Mouse (Mus musculus): ENCODE measurements at regions not wholly inside any gene's neighbourhood (a gene's known extent, or its start where the extent isn't known, plus 50 kb on each side); places are given as distances from the start of the nearest gene placed in this dataset.

- Histone ChIP-seq H3K4me1 (peaks cover 48% of the 10 kb centered on the region), H3K36me3 (no peaks in the 10 kb centered on the region), H3K27ac (peak overlapping the region; percentile 74), H3K27me3 (replicated peaks) (no peaks in the 10 kb centered on the region), H3K9me3 (replicated peaks) (no peaks in the 10 kb centered on the region), H3K9ac (no peak overlapping the region), H3K4me2 (peak overlapping the region; percentile 10; the same call in 1 of the 2 replicates), H3K4me3 (no peak overlapping the region)
- 21% methylated on average over 8 of the region's 8 CpGs for WGBS (ENCODE audit: insufficient replicate concordance)
- ATAC-seq: peak; percentile 50
These were observed 106.5 kb downstream of the Tomm20 start for GRCm38 (mm10) chr8:126839039-126839711.

GRCm38 (mm10) chr8:126838228-126838627 is 107.4 kb downstream of the Tomm20 start:
- peaks cover 57% of the 10 kb centered on the region for H3K4me1 ChIP-seq
- 72% methylated on average over 7 of the region's 7 CpGs for WGBS (ENCODE audit: insufficient replicate concordance)
- peak overlapping the region; percentile 74; the same call in 1 of the 2 replicates for H3K27ac ChIP-seq
- no peak for ATAC-seq
- H3K9me3 ChIP-seq (replicated peaks): no peaks in the 10 kb centered on the region
- no peak overlapping the region for H3K4me2 ChIP-seq
- no peak overlapping the region for H3K9ac ChIP-seq
- no peak overlapping the region for H3K4me3 ChIP-seq
- no peaks in the 10 kb centered on the region for H3K36me3 ChIP-seq
- no peaks in the 10 kb centered on the region for H3K27me3 ChIP-seq (replicated peaks)

GRCm38 (mm10) chr8:126837318-126838025 is 108.2 kb downstream of the Tomm20 start:
- Histone ChIP-seq H3K4me1 (peaks cover 65% of the 10 kb centered on the region), H3K9me3 (replicated peaks) (no peaks in the 10 kb centered on the region), H3K4me3 (no peak overlapping the region), H3K27me3 (replicated peaks) (no peaks in the 10 kb centered on the region), H3K4me2 (no peak overlapping the region), H3K36me3 (no peaks in the 10 kb centered on the region), H3K9ac (no peak overlapping the region), H3K27ac (0 out of 2 replicates have a peak overlapping the region, but pooled peaks have one; percentile 7)
- ATAC-seq: no peak
- 66% methylated on average over 9 of the region's 9 CpGs for WGBS (ENCODE audit: insufficient replicate concordance)

- H3K4me2 ChIP-seq: no peak overlapping the region
- H3K9me3 ChIP-seq (replicated peaks): no peaks in the 10 kb centered on the region
- 57% methylated on average over 7 of the region's 7 CpGs for WGBS (ENCODE audit: insufficient replicate concordance)
- no peak overlapping the region for H3K4me3 ChIP-seq
- no peaks in the 10 kb centered on the region for H3K27me3 ChIP-seq (replicated peaks)
- no peaks in the 10 kb centered on the region for H3K36me3 ChIP-seq
- H3K9ac ChIP-seq: no peak overlapping the region
- no peak overlapping the region for H3K27ac ChIP-seq
- peaks cover 83% of the 10 kb centered on the region for H3K4me1 ChIP-seq
- no peak for ATAC-seq
These were observed 110.1 kb downstream of the Tomm20 start for GRCm38 (mm10) chr8:126835554-126835953.

- Histone ChIP-seq H3K36me3 (no peaks in the 10 kb centered on the region), H3K9ac (peak overlapping the region; percentile 36; the same call in 1 of the 2 replicates), H3K4me3 (no peak overlapping the region; the same call in 1 of the 2 replicates), H3K27me3 (replicated peaks) (no peaks in the 10 kb centered on the region), H3K9me3 (replicated peaks) (no peaks in the 10 kb centered on the region), H3K27ac (peak overlapping the region; percentile 78), H3K4me1 (peaks cover 84% of the 10 kb centered on the region), H3K4me2 (peak overlapping the region; percentile 54)
- peak; percentile 10; the same call in 1 of the 2 replicates for ATAC-seq
- WGBS (ENCODE audit: insufficient replicate concordance): 26% methylated on average over 19 of the region's 19 CpGs
These were observed 111.9 kb downstream of the Tomm20 start for GRCm38 (mm10) chr8:126833471-126834453.

GRCm38 (mm10) chr8:126833006-126833405 is 112.6 kb downstream of the Tomm20 start:
- Histone ChIP-seq H3K9ac (peak overlapping the region; percentile 36; the same call in 1 of the 2 replicates), H3K4me3 (no peak overlapping the region), H3K4me1 (peaks cover 84% of the 10 kb centered on the region), H3K27me3 (replicated peaks) (no peaks in the 10 kb centered on the region), H3K9me3 (replicated peaks) (no peaks in the 10 kb centered on the region), H3K4me2 (peak overlapping the region; percentile 54), H3K27ac (peak overlapping the region; percentile 78), H3K36me3 (no peaks in the 10 kb centered on the region)
- 14% methylated on average over 5 of the region's 5 CpGs for WGBS (ENCODE audit: insufficient replicate concordance)
- ATAC-seq: peak; percentile 44; the same call in 1 of the 2 replicates

- H3K9ac ChIP-seq: 0 out of 2 replicates have a peak overlapping the region, but pooled peaks have one; percentile 36
- peak overlapping the region; percentile 78 for H3K27ac ChIP-seq
- H3K36me3 ChIP-seq: no peaks in the 10 kb centered on the region
- peaks cover 84% of the 10 kb centered on the region for H3K4me1 ChIP-seq
- H3K4me2 ChIP-seq: peak overlapping the region; percentile 54
- no peak overlapping the region for H3K4me3 ChIP-seq
- WGBS (ENCODE audit: insufficient replicate concordance): 44% methylated on average over 12 of the region's 12 CpGs
- H3K9me3 ChIP-seq (replicated peaks): no peaks in the 10 kb centered on the region
- no peaks in the 10 kb centered on the region for H3K27me3 ChIP-seq (replicated peaks)
- no peak for ATAC-seq
These were observed 113.3 kb downstream of the Tomm20 start for GRCm38 (mm10) chr8:126832163-126832978.

- H3K27me3 ChIP-seq (replicated peaks): no peaks in the 10 kb centered on the region
- H3K4me3 ChIP-seq: no peak overlapping the region
- no peak for ATAC-seq
- peaks cover 90% of the 10 kb centered on the region for H3K4me1 ChIP-seq
- 69% methylated on average over 16 of the region's 16 CpGs for WGBS (ENCODE audit: insufficient replicate concordance)
- peak overlapping the region; percentile 78 for H3K27ac ChIP-seq
- no peak overlapping the region for H3K9ac ChIP-seq
- H3K36me3 ChIP-seq: no peaks in the 10 kb centered on the region
- peak overlapping the region; percentile 54; the same call in 1 of the 2 replicates for H3K4me2 ChIP-seq
- no peaks in the 10 kb centered on the region for H3K9me3 ChIP-seq (replicated peaks)
These were observed 114.1 kb downstream of the Tomm20 start for GRCm38 (mm10) chr8:126831312-126832162.

GRCm38 (mm10) chr8:126830242-126830530 is 115.5 kb downstream of the Tomm20 start:
- no peaks in the 10 kb centered on the region for H3K27me3 ChIP-seq (replicated peaks)
- no peaks in the 10 kb centered on the region for H3K36me3 ChIP-seq
- no peak overlapping the region for H3K4me2 ChIP-seq
- 73% methylated on average over 5 of the region's 5 CpGs for WGBS (ENCODE audit: insufficient replicate concordance)
- H3K4me3 ChIP-seq: no peak overlapping the region
- H3K9ac ChIP-seq: no peak overlapping the region
- peak overlapping the region; percentile 61 for H3K27ac ChIP-seq
- no peak for ATAC-seq
- H3K9me3 ChIP-seq (replicated peaks): no peaks in the 10 kb centered on the region
- peaks cover 89% of the 10 kb centered on the region for H3K4me1 ChIP-seq

- H3K27ac ChIP-seq: peak overlapping the region; percentile 61
- ATAC-seq: peak; percentile 14; the same call in 1 of the 2 replicates
- no peak overlapping the region for H3K4me3 ChIP-seq
- no peak overlapping the region; the same call in 1 of the 2 replicates for H3K9ac ChIP-seq
- no peak overlapping the region for H3K4me2 ChIP-seq
- 61% methylated on average over 17 of the region's 17 CpGs for WGBS (ENCODE audit: insufficient replicate concordance)
- no peaks in the 10 kb centered on the region for H3K36me3 ChIP-seq
- no peaks in the 10 kb centered on the region for H3K27me3 ChIP-seq (replicated peaks)
- H3K4me1 ChIP-seq: peaks cover 92% of the 10 kb centered on the region
- no peaks in the 10 kb centered on the region for H3K9me3 ChIP-seq (replicated peaks)
These were observed 116.0 kb downstream of the Tomm20 start for GRCm38 (mm10) chr8:126829376-126830241.

Measured in liver, embryonic 12.5 days (tissue).